Mouse (Mus musculus) heart, postnatal 36 days (tissue): ENCODE data around the gene Tmem208. TPM values are rescaled to one million over a fixed set of nuclear protein-coding genes. Genes with fewer than 3 reads are reported as not detected.

Experiments
- DNase-seq, 2 experiments: peaks; one replicate each; pipeline ENCODE4 v3.0.0; 2021 to 2022
- intact Hi-C: fragments of 180-260 bp; cut with DNase I; formaldehyde crosslinking; loops from one replicate; pipeline ENCODE4 v1.15.1; 2025
- total RNA-seq, 2 experiments: library from RNA; stranded (reverse); gene quantifications; 2 replicates each; pipeline ENCODE4 v1.2.3; 2021

Tmem208 gene
- total RNA-seq, 2 experiments from 2014 or later = 22.1 to 24.0 TPM

DNA sequence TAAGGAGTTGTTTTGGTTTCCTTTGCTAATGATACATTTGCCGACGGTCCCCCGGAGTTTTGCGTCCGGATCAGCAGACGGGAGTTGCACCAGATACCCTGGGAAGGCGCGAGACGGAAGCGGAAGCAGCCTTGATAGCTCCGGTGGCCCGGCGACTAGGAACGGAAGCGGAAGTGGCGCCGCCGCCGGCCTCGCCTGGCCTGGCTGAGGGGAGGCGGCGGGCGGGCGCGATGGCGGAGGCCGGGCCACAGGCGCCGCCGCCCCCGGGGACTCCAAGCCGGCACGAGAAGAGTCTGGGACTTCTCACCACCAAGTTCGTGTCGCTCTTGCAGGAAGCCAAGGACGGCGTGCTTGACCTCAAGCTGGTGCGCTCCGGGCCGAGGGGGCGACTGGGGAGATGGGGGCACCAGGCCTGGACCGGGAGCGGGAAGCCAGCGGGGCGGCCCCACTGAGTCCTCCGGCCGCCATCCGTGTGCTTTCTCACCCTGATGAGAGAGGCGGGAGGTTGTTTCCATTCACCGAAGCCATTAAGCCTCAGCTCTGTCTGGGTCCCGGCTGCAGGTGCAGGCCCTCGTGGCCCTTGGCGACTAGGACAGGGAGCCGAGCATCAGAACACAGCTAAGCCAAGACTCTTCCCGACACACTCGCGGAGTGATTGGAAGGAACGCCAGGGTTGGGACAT is 28.5 kb upstream of the Tmem208 start, which contains the start of gene E2f4:
Gene E2f4 (plus strand): TSS at position 153 of the 682 bp plus-strand sequence.
- DNase-seq = peak; percentile 89 to 91
- intact Hi-C loops = loop anchor here (1.0 kb wide), 1 partner anchor 29 kb away; the partner anchor contains the start of genes Lrrc29 and Tmem208

DNA sequence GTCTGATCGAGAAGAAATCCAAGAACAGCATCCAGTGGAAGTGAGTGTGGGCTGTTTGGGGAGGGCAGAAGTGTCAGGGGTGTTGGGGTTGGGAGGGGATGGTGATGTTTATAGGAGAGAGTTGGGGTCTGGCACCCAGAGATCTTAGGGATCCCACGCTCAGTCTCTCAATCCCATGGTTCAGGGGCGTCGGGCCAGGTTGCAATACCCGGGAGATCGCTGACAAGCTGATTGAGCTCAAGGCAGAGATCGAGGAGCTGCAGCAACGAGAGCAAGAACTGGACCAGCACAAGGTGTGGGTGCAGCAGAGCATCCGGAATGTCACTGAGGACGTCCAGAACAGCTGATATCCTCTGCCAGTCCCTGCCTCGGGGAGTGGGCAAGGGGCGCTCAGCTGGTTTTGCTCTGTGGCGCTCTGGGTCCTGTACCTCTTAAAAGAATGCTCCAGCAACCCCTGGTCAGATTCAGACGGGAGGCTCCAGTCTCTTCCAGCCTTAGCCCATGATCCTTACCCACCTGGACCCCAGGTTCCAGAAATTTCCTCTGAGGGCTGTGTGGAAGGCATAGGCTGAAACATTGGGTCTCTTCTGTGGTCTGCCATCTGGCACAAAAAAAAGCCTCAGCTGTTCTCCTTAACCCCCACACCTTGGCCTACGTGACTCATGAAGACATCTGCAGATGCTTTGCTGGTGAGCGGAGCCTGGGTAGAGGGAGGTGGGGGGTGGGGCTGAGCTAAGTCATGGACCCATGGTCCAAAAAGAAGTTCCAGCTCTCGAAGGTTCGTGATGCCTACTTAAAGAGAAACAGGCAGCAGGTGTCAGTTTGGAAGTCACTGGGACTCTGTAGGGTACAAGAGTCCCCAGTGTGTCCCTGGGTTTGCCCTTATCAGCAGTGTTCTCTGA is 27.6 kb upstream of the Tmem208 start:
- intact Hi-C loops = loop anchor here (1.0 kb wide), 1 partner anchor 28 kb away; the partner anchor contains the start of genes Lrrc29 and Tmem208
- no peak for DNase-seq

DNA sequence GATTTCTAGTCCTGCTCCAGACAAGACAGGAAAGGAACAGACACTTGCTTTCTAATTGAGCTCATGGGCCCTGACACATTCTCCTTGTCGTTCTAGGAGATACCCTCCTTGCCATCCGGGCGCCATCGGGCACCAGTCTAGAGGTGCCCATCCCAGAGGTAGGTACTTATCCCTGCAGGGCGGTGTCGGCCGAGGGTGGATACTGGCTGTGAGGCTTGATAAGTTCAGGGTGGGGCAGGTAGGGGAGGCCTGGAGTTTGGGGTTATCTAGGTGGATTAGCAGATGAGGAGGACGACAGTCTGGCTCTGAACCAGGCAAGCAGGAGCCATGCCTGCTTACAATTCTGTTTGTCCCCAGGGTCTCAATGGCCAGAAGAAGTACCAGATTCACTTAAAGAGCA is 26.2 kb upstream of the Tmem208 start:
- intact Hi-C loops = no loop called here
- DNase-seq = no peak

DNA sequence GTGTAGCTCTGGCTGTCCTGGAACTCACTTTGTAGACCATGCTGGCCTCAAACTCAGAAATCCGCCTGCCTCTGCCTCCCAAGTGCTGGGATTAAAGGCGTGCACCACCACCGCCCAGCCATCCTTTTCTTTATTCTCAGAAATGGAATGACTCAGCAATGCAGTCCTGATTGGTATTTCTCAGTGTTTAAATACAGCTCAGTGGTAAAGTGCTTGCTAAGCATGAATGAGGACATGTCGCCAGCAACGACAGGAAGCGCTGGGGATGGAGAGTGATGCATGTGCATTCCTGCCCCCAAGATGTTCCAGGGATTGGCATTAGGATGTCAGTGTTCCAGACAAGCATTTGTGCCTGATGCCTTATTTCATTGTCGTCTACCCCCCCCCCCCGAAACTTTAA is 22.8 kb upstream of the Tmem208 start:
- no peak for DNase-seq
- intact Hi-C loops = no loop called here

DNA sequence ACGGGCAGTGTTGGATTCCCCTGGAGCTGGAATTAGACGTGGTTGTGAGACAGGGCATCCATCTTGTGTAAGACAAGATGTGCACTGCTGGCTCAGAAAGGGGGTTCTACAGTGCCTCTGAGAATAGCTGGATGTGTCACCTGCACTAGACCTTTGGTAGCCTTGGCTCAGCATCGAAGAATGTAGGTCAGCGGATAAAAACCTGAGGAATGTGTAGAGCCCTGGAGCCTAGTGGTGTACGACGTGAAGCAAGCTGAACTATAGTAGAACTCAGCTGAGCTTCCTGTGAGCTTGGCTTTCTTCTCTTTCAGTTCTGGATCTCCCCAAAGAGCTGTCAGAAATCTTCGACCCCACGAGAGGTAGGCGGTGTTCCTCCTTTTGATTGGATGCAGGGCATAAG is 22.3 kb upstream of the Tmem208 start:
- intact Hi-C loops = loop anchor here (2.0 kb wide), 1 partner anchor 21 kb away; no protein-coding TSS in a partner anchor
- DNase-seq = no peak

DNA sequence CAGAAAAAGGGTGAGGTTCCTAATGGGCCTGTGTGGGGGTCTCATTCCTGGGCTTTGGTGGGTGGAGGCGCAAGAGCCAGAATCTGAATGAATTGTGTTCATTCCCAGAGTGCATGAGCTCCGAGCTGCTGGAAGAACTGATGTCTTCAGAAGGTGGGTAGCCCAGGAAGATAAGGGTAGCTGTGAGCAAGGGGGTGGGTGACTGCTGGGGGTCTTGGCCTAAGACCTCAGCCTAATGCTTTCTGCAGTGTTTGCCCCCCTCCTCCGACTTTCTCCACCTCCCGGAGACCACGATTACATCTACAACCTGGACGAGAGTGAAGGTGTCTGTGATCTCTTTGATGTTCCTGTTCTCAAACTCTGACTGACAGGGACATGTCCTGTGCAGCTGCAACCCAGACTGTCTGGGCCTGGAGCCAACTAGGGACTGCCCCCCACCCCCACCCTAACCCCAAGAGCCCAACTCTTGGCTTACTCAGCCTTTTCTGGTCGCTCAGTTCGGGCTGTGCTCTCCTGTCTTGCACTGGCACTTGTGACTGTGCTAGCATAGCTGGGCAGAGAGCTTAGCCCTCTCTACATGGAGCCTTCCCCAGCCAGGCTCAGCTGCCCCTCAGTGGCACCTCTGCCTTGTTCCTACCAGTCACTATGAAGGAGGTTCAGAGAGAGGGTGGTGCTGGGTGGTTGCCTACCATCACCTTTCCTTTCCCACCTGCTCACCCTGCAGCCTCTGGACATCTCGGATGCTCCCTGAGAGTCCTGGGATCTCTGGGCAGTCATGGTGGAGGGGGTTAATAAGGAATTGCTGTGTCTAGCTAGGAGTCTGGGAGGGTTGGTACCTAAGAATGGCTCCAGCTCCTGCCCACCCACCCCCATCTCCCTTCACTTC is 21.6 kb upstream of the Tmem208 start:
- intact Hi-C loops = loop anchor here (2.0 kb wide), 1 partner anchor 20 kb away; no protein-coding TSS in a partner anchor
- DNase-seq = no peak

DNA sequence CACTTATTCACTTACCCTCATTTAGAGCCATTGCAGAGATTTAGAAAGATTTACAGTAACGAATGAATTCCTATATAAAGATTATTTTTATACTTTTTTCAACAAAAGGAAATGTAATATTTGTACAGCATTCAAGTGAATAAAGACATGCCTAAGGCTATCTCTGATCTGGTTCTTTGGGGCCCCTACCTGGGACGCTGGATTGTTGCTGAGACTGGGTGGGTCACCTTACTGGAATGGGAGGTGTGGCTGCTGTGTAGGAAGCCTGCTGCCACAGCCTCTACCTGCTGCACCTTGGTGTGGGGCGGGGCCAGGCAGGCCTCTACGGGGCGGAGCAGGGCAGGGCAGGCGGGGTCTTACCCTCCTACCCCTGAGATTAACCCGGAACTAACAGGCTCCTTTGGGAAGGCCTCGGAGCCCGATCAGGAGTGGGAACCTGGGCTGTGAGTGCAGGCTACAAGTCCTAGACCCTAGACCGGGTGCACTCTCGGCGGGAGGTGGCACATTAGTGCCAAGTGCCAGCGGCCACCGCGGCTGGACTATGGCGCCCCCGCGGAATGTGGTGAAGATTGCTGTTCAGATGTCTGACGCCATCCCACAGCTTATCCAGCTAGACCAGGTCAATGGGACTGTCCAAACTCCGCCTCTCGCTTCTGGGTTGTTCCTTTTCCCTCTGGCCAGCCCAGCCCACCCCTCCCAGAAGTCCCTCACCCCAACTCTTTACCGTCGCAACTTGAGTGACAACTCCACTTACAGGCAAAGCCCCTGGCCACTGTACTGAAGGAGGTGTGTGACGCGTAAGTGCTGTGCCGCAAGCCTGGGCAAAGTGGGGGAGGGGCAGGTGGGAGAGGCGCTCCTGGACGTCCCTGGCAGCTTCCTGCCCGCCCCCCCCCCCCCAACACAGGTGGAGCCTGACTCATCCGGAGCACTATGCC is 20.7 kb upstream of the Tmem208 start, which contains the start of gene Elmo3:
Gene Elmo3 (plus strand): TSS at position 391 of the 935 bp plus-strand sequence.
- intact Hi-C loops = loop anchor here (2.0 kb wide), 1 partner anchor 19 kb away; no protein-coding TSS in a partner anchor
- DNase-seq = peak in 1 of 2 experiments; percentile 26

DNA sequence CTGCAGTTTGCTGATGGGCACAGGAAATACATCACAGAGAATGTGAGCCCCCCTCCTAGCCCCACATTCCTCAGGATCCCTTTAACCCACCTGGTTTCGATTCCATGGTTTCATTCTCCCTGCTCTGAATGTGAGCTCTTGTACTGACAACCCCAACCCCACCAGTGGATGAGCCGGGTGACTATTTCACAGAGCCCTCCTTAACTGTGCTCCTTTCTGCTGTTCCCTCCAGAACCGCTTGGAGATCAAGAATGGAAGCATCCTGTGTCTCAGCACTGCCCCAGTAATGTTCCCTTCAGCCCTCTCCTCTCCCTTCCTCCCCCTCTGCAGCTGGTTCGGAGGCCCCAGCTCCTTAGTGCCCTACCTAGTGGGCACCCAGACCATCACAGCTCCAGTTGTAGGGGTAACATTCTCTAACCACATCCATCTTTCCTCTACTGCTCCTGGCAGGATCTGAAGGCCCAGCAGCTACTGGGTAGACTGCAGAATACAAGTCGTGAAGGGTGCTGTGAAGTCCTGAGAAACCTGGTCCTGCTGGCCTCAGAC is 19.9 kb upstream of the Tmem208 start:
- no peak for DNase-seq
- intact Hi-C loops = no loop called here

DNA sequence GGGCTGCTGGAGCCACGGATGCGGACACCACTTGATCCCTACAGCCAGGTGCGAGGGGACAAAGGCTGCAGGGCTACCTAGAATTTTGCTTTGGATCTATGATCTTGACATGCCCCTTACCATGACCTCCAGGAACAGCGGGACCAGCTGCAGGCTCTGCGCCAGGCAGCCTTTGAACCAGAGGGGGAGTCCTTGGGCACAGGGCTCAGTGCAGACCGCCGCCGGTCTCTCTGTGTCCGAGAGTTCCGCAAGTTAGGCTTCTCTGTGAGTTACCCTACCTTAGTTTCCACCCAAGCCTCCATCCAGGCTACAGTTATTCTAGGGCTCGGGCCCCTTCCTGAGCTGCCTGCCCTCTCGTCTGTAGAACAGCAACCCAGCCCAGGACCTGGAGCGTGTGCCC is 18.5 kb upstream of the Tmem208 start:
- DNase-seq = no peak
- intact Hi-C loops = no loop called here

DNA sequence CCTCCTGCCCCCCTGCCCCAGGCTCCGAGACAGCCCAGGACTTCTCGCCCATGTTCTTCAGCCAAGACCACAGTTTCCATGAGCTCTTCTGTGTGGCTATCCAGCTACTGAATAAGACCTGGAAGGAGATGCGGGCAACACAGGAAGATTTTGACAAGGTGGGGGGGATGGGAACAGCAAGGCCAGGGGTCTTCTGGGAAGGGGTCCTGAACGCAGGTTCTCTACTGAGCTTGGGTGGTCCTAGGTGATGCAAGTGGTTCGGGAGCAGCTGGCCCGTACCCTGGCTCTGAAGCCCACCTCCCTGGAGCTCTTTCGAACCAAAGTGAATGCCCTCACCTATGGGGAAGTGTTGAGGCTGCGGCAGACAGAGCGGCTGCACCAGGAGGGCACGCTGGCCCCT is 17.7 kb upstream of the Tmem208 start:
- no peak for DNase-seq
- intact Hi-C loops = no loop called here

DNA sequence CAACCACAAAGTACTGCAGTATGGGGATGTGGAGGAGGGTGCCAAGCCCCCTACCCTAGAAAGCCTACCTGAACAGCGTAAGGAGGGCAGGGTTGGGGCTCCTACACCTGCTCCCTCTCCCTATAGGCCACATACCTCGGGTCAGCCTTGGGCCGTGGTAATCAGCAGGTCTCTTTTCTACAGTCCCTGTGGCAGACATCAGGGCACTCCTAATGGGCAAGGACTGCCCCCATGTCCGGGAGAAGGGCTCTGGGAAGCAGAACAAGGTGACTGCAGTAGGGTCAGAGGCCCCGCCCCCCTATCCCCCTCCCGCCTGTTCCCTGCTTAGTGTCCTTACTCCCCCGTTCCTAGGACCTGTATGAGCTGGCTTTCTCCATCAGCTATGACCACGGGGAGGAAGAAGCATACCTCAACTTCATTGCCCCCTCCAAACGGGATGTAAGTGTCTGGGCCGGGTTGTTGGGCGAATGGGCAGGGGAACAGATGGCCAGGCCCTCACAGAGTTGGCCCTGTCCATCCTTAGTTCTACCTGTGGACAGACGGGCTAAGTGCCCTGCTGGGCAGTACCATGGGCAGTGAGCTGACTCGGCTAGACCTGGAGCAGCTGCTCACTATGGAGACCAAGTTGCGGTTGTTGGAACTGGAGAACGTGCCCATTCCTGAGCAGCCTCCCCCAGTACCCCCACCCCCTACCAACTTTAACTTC is 16.9 kb upstream of the Tmem208 start:
- DNase-seq = no peak
- intact Hi-C loops = no loop called here

DNA sequence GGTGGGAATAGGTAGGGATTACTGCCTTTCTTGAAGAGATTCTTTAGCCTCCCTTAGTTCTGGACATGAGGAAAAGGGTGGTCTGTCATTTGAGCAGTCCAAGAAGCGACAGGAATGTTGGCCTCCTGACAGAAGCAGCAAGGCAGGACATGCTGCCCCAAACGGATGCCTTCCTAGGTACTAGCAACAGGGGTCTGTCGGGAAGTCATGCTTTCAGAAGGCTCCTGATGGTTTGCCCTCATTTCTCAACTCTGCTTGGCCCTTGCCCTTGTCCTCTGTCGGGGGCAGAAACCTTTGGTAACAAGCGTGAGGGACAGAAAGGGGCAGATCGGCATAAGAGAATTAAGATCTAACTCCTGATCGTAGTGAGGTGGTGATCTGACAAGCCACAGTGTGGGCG is 16.0 kb upstream of the Tmem208 start:
- no peak for DNase-seq
- intact Hi-C loops = no loop called here

DNA sequence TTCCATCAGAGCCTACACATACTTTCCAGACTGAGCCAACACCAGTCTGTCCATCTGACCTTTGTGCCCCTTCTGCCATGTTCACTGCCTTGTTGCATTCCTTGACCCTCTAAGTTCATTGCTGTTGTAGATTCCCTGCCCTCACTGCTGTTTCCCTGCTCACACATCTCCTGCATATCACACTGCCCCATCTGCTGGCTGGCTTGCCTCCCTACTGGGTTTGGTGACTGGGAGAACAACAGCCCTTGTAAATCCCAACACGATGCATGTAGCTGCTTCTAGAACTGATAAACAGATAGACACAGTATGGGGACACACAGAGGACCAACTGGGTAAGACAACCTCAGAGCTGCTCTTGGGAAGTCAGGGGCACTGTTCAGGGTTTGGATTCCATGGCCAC is 14.4 kb upstream of the Tmem208 start:
- intact Hi-C loops = no loop called here
- DNase-seq = no peak

DNA sequence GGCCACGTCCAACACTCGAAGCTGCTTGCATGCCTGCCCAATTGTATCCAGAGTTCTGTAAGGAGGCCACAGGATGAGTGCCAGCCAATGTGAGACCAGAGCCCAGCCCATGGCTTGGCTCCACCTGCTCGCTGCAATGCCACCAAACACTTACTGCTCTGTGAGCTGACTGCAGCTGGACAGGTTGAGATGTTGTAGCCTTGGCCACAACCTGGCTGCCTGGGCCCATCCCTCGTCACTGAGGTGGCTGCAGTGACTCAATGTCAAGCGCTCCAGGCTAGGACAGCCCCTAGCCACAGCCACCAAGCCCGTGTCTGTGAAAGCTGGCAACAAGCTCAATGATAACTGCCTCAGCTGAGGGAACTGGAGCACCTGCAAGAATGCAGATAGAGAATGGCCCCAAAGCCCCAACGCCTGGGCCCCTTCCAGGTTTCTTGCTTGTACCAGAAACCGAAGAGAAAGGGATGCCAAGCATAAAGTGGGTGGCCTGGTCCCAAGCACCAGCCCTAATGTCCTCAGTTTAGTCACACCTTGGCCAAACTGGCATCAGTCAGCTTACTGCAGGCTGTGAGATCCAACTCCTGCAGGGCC is 13.2 kb upstream of the Tmem208 start:
- intact Hi-C loops = no loop called here
- no peak for DNase-seq

DNA sequence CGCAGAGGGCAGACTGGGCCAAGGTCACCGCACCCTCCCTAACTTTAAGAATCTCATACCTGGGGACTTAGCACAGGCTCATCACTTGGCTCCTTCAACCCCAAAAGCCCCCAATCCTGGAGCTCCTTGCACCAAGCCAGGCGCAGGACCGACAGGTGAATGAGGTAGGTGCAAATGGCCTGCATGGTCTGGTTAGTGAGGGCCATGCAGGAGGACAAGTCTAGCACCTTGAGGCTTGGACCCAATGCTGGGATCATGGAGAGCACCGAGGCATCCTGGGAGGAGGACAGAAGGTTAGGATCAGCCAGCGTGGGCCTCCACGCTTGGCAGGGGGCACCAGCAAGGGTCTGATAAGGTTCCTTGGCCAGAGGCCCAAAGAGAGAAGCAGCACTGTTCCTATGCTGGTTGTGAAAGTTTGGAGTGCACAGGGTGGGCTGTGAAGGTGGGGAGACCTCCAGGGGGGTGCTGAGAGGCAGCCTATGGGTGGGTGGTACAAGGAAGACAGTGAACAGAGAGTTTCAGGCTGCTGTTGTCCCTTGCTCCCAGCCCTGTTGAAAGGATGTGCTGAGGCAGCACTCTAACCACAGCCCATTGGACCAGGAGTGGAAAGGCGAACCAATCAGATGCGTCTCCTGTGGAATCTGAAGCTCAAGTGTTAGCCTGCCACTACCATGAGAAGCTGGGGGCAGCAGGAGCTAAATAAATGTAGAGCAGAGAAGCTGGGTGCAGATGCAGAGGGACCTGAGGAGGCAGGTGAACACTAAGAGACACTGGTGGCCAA is 12.3 kb upstream of the Tmem208 start:
- DNase-seq = no peak
- intact Hi-C loops = no loop called here

DNA sequence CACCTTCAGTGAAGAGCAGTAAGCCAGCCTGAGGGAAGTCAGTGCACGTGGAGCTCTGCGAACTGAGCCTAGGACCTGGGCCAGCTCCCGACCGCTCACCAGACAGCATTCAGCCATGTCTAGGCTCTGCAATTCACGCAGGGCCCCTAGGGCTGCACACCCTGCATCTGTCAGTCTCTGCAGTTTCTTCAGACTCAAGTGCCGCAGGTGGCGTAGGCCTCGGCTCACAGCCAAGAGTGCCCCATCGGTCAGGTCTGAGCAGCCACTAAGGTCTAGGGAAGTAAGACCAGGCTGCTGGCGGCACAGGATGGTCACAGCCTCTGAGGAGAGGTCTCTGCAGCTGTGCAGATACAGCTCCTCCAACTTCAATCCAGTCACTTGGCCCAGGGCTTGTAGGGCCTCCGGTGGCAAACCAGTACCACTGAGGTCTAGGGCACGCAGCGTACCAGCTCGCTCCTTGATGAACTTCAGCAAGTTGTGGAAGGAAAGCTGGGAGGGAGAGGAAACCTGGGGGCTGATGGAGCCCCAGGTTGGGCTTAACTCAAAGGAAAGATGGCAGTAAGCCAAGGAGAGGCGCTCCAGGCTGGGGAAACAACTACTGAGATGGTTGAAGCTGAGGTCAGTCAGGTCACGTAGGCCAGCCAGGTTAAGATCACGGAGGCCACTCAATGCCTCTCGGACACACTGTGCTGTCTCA is 10.9 kb upstream of the Tmem208 start:
- intact Hi-C loops = no loop called here
- DNase-seq = no peak

DNA sequence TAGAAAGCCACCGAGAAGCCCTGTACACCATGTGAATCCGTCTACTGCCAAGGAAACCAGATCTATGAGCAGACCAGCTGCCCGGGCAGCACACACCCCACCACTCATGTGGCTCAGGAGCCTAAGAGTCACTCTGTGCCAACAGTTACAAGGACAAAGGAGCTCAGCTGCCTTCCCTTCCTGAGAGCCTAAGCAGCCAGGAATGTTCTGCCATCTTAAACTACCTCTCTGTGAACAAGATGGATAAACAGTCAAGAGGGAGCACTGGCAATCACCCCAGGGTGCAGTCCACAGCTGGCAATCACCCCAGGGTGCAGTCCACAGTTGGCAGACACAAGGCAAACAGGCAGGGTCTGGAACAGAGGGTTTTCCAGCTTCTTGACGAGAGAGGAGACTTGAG is 8.2 kb upstream of the Tmem208 start:
- intact Hi-C loops = no loop called here
- no peak for DNase-seq
